Mouse (Mus musculus): ENCODE data around the gene Lmf1. TPM values are rescaled to one million over a fixed set of nuclear protein-coding genes. Genes with fewer than 3 reads are reported as not detected.

The Lmf1 gene
- polyA plus RNA-seq (2012; rRNA removed) (20.3 and 26.3 TPM in 2 replicates), polyA plus RNA-seq (2014; fragmentation: Nextera tagmentation; extraction: Ambion mirVana) (26.9 and 28.7 TPM in 2 replicates)

- Histone ChIP-seq H3K27ac (replicated peaks; ENCODE audit: low read depth, low read length) (peak within 1 kb of the TSS; percentile 65), H3K4me1 (ENCODE audit: control insufficient read depth, insufficient read depth, low read length) (peaks cover 12% of the 10 kb centered on the region), H3K9me3 (ENCODE audit: control insufficient read depth, low read length) (no peaks in the 10 kb centered on the region), H3K9ac (ENCODE audit: low read depth, low read length, severe bottlenecking) (peak within 1 kb of the TSS; percentile 80), H3K4me3 (replicated peaks; ENCODE audit: low read length) (peak within 1 kb of the TSS; percentile 80), H3K36me3 (ENCODE audit: control insufficient read depth, insufficient read depth, low read length) (no peaks in the 10 kb centered on the region), H3K27me3 (ENCODE audit: control insufficient read depth, insufficient read depth, low read length) (no peaks in the 10 kb centered on the region), H3K4me2 (replicated peaks; ENCODE audit: low read depth, low read length, severe bottlenecking) (peak within 1 kb of the TSS; percentile 74)
- peak; percentile 86; the same call in 1 of the 2 replicates for TF ChIP-seq POLR2A (IDR thresholded peaks at IDR 0.05; ENCODE audit: borderline replicate concordance, extremely low read depth, insufficient read depth, insufficient read length)
- WGBS: under 1% methylated on average over 31 of the region's 31 CpGs
- peak; percentile 94 for ATAC-seq (ENCODE audit: low FRiP score, low read depth)
- DNase-seq (ENCODE audit: low spot score): peak; percentile 96
Observed at GRCm38 (mm10) chr17:25578920-25579319, at the start of gene Lmf1. TSS of gene Lmf1 (plus strand) at chr17:25579085.

DNA sequence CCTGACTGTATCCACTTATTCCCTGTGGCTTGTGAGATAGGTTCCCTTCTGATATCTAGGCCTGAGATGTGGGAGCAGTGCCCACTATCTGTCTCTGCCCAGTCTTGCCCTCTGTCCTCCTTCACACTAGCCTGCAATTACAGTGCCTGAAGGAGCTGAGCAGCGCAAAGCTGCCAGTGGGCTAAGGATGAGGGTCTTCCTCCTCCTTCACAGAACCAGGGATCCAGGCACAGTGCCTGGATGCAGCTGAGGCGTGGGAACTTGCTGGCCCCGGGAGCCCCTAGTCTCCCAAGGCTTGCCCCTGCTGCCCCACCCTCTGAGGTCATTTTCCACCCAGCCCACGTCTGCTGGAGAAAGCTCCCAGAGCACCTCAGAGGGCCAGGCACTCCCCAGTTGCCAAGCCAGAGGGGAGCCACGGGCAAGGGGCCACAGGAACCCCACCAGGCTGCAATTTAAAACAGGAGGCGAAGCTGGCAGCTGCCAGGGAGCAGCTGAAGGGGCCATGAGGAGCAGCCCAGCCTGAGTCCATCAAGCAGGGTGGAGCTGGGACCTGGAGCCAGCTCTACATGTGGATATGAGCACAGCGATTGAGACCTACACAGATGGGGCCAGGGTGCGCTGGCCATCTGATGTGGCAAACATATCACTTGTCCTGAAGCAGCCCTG, 48.4 kb upstream of the Lmf1 start:
- no peaks in the 10 kb centered on the region for H3K36me3 ChIP-seq (ENCODE audit: control insufficient read depth, insufficient read depth, low read length)
- H3K9me3 ChIP-seq (ENCODE audit: control insufficient read depth, low read length): no peaks in the 10 kb centered on the region
- H3K4me2 ChIP-seq (replicated peaks; ENCODE audit: low read depth, low read length, severe bottlenecking): no peak overlapping the region
- H3K9ac ChIP-seq (ENCODE audit: low read depth, low read length, severe bottlenecking): no peak overlapping the region
- DNase-seq (ENCODE audit: low spot score) (no peak), ATAC-seq (ENCODE audit: low FRiP score, low read depth) (no peak)
- no peak overlapping the region for H3K4me3 ChIP-seq (replicated peaks; ENCODE audit: low read length)
- TF ChIP-seq POLR2A (IDR thresholded peaks at IDR 0.05; ENCODE audit: borderline replicate concordance, extremely low read depth, insufficient read depth, insufficient read length): no peak
- no peak overlapping the region for H3K27ac ChIP-seq (replicated peaks; ENCODE audit: low read depth, low read length)
- WGBS: 62% methylated on average over 8 of the region's 8 CpGs
- H3K27me3 ChIP-seq (ENCODE audit: control insufficient read depth, insufficient read depth, low read length): no peaks in the 10 kb centered on the region
- H3K4me1 ChIP-seq (ENCODE audit: control insufficient read depth, insufficient read depth, low read length): no peaks in the 10 kb centered on the region; the same call in 1 of the 2 replicates

DNA sequence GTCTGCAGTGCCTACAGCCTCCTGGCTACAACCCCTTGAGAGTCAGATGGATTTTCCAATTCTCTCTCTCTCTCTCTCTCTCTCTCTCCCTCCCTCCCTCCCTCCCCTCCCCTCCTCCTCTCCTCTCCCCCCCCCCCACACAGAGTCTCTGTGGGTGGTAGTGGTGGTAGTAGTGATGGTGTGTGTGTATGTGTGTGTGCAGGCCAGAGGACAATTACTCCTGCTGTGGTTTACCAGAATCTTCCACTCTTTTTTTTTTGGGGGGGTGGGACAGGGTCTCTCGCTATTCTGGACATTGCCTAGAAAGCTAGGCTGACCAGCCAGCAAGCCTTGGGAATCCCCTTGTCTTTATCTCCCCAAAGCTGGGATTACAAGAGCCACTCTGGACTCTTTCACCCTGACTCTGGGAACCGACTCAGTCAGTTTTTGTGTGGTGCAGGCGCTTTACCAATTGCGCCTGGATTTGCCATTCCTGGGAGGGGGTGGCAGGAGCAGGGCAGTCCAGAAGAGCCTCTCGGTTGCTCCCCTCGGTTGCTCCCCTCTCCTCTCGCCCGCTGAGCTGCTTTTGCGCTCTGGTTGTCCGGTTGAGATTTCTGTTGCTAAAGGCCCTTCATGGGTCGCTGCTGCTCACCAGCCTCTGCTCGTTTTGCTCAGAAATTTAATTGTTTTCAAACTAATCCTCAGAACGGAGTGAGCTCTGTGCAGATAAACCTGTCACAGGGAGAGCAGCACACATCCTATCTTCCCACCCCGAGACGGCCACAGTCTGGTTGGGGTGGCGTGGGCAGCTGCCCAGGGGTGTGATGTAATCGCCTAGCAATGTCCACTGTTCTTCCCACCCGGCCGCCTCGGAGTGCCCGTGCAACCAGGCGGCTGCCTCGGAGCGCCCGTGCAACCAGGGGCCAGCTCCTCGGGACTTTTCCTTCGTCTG, 39.7 kb upstream of the Lmf1 start:
- TF ChIP-seq POLR2A (IDR thresholded peaks at IDR 0.05; ENCODE audit: borderline replicate concordance, extremely low read depth, insufficient read depth, insufficient read length): no peak
- H3K9me3 ChIP-seq (ENCODE audit: control insufficient read depth, low read length): no peaks in the 10 kb centered on the region
- ATAC-seq (ENCODE audit: low FRiP score, low read depth): no peak
- no peak overlapping the region for H3K4me3 ChIP-seq (replicated peaks; ENCODE audit: low read length)
- H3K27ac ChIP-seq (replicated peaks; ENCODE audit: low read depth, low read length): no peak overlapping the region
- no peak for DNase-seq (ENCODE audit: low spot score)
- H3K27me3 ChIP-seq (ENCODE audit: control insufficient read depth, insufficient read depth, low read length): no peaks in the 10 kb centered on the region
- WGBS: 52% methylated on average over 27 of the region's 27 CpGs
- no peak overlapping the region for H3K4me2 ChIP-seq (replicated peaks; ENCODE audit: low read depth, low read length, severe bottlenecking)
- no peaks in the 10 kb centered on the region for H3K36me3 ChIP-seq (ENCODE audit: control insufficient read depth, insufficient read depth, low read length)
- H3K4me1 ChIP-seq (ENCODE audit: control insufficient read depth, insufficient read depth, low read length): no peaks in the 10 kb centered on the region
- no peak overlapping the region for H3K9ac ChIP-seq (ENCODE audit: low read depth, low read length, severe bottlenecking)

GRCm38 (mm10) chr17:25540731-25541130, 38.2 kb upstream of the Lmf1 start:
- 71% methylated on average over 5 of the region's 5 CpGs for WGBS
- Histone ChIP-seq H3K27me3 (ENCODE audit: control insufficient read depth, insufficient read depth, low read length) (no peaks in the 10 kb centered on the region), H3K27ac (replicated peaks; ENCODE audit: low read depth, low read length) (no peak overlapping the region), H3K36me3 (ENCODE audit: control insufficient read depth, insufficient read depth, low read length) (no peaks in the 10 kb centered on the region), H3K9me3 (ENCODE audit: control insufficient read depth, low read length) (no peaks in the 10 kb centered on the region), H3K4me3 (replicated peaks; ENCODE audit: low read length) (no peak overlapping the region), H3K9ac (ENCODE audit: low read depth, low read length, severe bottlenecking) (no peak overlapping the region), H3K4me1 (ENCODE audit: control insufficient read depth, insufficient read depth, low read length) (no peaks in the 10 kb centered on the region), H3K4me2 (replicated peaks; ENCODE audit: low read depth, low read length, severe bottlenecking) (no peak overlapping the region)
- no peak for DNase-seq (ENCODE audit: low spot score)
- TF ChIP-seq POLR2A (IDR thresholded peaks at IDR 0.05; ENCODE audit: borderline replicate concordance, extremely low read depth, insufficient read depth, insufficient read length): no peak
- no peak for ATAC-seq (ENCODE audit: low FRiP score, low read depth)

DNA sequence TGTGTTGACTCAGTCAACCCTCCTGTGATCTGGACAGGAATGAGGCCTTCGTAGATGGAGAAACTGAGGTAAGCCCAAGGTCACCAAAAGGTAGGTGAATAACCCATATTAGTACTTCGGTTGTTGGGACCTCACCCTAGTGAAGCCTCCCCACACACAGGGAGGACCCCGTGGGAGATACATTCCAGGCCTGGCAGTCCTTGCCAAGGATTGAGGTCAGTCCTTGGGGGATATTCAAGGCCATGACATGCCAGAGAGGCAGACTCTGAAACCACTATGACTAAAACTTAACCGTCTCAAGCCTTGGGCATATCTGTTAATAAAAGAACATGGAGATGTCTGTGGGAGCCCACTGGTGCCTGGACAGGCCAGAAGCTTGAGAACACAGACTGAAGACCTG, 37.1 kb upstream of the Lmf1 start:
- no peak overlapping the region for H3K27ac ChIP-seq (replicated peaks; ENCODE audit: low read depth, low read length)
- H3K4me1 ChIP-seq (ENCODE audit: control insufficient read depth, insufficient read depth, low read length): no peaks in the 10 kb centered on the region
- no peaks in the 10 kb centered on the region for H3K9me3 ChIP-seq (ENCODE audit: control insufficient read depth, low read length)
- ATAC-seq (ENCODE audit: low FRiP score, low read depth) (no peak), DNase-seq (ENCODE audit: low spot score) (no peak)
- no peak overlapping the region for H3K4me2 ChIP-seq (replicated peaks; ENCODE audit: low read depth, low read length, severe bottlenecking)
- TF ChIP-seq POLR2A (IDR thresholded peaks at IDR 0.05; ENCODE audit: borderline replicate concordance, extremely low read depth, insufficient read depth, insufficient read length): no peak
- no peaks in the 10 kb centered on the region for H3K36me3 ChIP-seq (ENCODE audit: control insufficient read depth, insufficient read depth, low read length)
- no peak overlapping the region for H3K9ac ChIP-seq (ENCODE audit: low read depth, low read length, severe bottlenecking)
- no peak overlapping the region for H3K4me3 ChIP-seq (replicated peaks; ENCODE audit: low read length)
- WGBS: 89% methylated on average over 4 of the region's 4 CpGs
- no peaks in the 10 kb centered on the region for H3K27me3 ChIP-seq (ENCODE audit: control insufficient read depth, insufficient read depth, low read length)

All from limb, embryonic 14.5 days (tissue).